Mouse (Mus musculus) heart, embryonic 11.5 days (tissue): ENCODE measurements around the gene St3gal2. TPM values are rescaled to one million over a fixed set of nuclear protein-coding genes. Genes with fewer than 3 reads are reported as not detected.

Experiments
- ATAC-seq: fragments of 200-750 bp; cut with Nextera tagmentation; replicated peaks from 2 replicates; pipeline ENCODE4 v1.8.0; 2017; ENCODE audit warnings: moderate library complexity; ENCODE audit not compliant: insufficient number of reproducible peaks, low FRiP score, low TSS enrichment
- H3K27ac ChIP-seq: fragments of 300-500 bp; sonication (generic); 2 replicates; pipeline ENCODE4 v1.5.1; 2014; ENCODE audit warnings: mild to moderate bottlenecking, low read depth, low read length
- H3K27me3 ChIP-seq: fragments of 300-500 bp; sonication (generic); 2 replicates; pipeline ENCODE4 v1.6.1; 2014; ENCODE audit warnings: mild to moderate bottlenecking, low read length, mixed read lengths; ENCODE audit not compliant: control insufficient read depth, insufficient read depth
- H3K36me3 ChIP-seq: fragments of 300-500 bp; sonication (generic); 2 replicates; pipeline ENCODE4 v1.6.1; 2014; ENCODE audit warnings: mild to moderate bottlenecking, low read length, moderate library complexity, mixed read lengths; ENCODE audit not compliant: control insufficient read depth, insufficient read depth
- H3K4me1 ChIP-seq: fragments of 300-500 bp; sonication (generic); 2 replicates; pipeline ENCODE4 v1.6.1; 2014; ENCODE audit warnings: low read length; ENCODE audit not compliant: control insufficient read depth, insufficient read depth
- H3K4me2 ChIP-seq: fragments of 300-500 bp; sonication (generic); 2 replicates; pipeline ENCODE4 v1.6.1; 2014; ENCODE audit warnings: mild to moderate bottlenecking, moderate library complexity
- H3K4me3 ChIP-seq: fragments of 300-500 bp; sonication (generic); 2 replicates; pipeline ENCODE4 v1.5.1; 2014; ENCODE audit warnings: low read depth, low read length
- H3K9ac ChIP-seq: fragments of 300-500 bp; sonication (generic); 2 replicates; pipeline ENCODE4 v1.6.1; 2014; ENCODE audit warnings: mild to moderate bottlenecking, low read depth, low read length, moderate library complexity
- H3K9me3 ChIP-seq: fragments of 300-500 bp; sonication (generic); replicated peaks from 2 replicates; pipeline ENCODE4 v1.6.1; 2016; ENCODE audit warnings: low read length; ENCODE audit not compliant: control insufficient read depth
- WGBS: fragments of 180-500 bp; shearing (Covaris S2); extraction: QIAGEN DNeasy Blood & Tissue Kit; methylation state at CpG from one replicate; pipeline ENCODE4 v1.1.7; 2014; ENCODE audit not compliant: insufficient replicate concordance; 5-methylcytosine and 5-hydroxymethylcytosine counted together
- polyA plus RNA-seq: library from polyadenylated mRNA; unstranded; fragments of >200 nt; fragmentation: Nextera tagmentation; extraction: Ambion mirVana; gene quantifications from 2 replicates; pipeline ENCODE4 v1.2.1, GENCODE M21; 2014

The St3gal2 gene
- polyA plus RNA-seq, 1 experiment from 2014 or later, result 11.9 TPM

DNA sequence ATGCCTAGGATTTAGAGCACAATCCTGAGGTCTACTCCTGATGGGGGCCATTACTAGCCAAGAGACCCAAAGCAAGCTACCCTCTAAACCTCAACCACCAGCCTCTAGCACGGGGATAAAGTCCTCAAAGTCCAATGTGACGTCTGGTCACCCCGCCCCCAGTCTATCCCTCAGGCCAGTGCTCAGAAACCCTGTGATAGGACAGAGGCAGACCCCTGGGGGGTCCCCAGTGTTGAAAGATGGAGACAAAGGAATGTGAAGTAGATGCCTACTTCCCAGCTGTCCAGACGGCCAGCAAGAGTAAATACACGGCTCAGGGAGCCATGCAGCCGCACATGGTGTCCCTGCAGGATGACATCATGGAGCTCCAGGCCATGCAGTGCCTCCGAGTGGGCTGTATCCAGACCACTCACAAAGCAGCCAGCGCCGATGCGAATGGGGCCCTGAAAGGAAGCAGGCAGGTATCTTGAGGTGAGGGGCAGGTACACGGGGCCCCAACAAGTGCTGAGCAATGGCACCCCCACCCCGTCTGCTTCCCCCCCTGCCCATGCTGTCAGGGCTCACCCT, 29.7 kb upstream of the St3gal2 start:
- Histone ChIP-seq H3K27me3 (no peaks in the 10 kb centered on the region), H3K9me3 (no peaks in the 10 kb centered on the region), H3K27ac (no peak overlapping the region), H3K4me2 (no peak overlapping the region), H3K4me3 (no peak overlapping the region), H3K36me3 (peaks cover 19% of the 10 kb centered on the region), H3K9ac (no peak overlapping the region), H3K4me1 (peaks cover 9% of the 10 kb centered on the region)
- ATAC-seq, result no peak
- 60% methylated on average over 12 of the region's 12 CpGs for WGBS

DNA sequence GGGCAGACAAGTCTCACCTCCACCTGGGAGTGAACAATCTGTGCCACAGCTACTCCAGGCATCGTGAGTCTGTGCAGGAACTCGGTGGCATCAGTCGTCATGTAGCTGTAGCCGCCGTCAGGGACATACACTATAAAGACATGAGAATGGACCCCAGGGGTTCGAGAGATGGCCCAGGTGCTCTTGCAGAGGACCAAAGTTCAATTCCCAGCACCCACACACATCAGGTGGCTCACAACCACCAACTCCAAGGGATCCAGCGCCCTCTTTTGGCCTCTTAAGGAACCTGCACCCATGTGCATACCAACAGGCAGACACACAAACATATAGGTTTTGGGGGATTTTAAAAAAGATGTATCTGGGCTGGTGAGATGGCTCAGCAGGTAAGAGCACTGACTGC, 27.7 kb upstream of the St3gal2 start:
- no peak for ATAC-seq
- Histone ChIP-seq H3K27ac (no peak overlapping the region), H3K4me3 (no peak overlapping the region), H3K4me1 (peaks cover 9% of the 10 kb centered on the region), H3K9ac (no peak overlapping the region), H3K4me2 (no peak overlapping the region), H3K9me3 (no peaks in the 10 kb centered on the region), H3K27me3 (no peaks in the 10 kb centered on the region), H3K36me3 (peaks cover 11% of the 10 kb centered on the region; the same call in 1 of the 2 replicates)
- WGBS, result 87% methylated on average over 7 of the region's 7 CpGs

DNA sequence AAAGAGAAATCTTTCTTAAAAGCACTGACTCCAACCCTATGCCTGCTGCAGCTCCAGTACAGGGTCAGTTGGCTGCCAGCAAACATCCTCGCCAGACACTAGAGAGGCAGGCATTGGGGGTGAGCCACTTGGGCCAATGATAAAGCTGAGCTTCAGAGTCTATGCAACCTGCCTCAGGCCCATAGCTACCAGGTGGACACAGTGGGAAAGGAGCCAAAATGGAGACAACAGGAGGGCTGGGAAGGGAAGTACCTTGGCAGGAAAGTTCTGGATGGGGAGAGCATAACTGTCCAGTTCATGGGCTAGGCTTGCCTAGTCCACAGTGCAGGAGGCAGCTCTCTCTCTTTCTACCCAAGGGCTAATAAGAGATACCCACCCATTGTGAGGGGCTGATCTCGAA, 26.8 kb upstream of the St3gal2 start:
- H3K4me2 ChIP-seq, result no peak overlapping the region
- no peak overlapping the region for H3K9ac ChIP-seq
- H3K9me3 ChIP-seq, result no peaks in the 10 kb centered on the region
- 0 out of 2 replicates have a peak, but pooled peaks cover 2% of the 10 kb centered on the region for H3K36me3 ChIP-seq
- H3K27me3 ChIP-seq, result no peaks in the 10 kb centered on the region
- H3K27ac ChIP-seq, result no peak overlapping the region
- no peak for ATAC-seq
- no peak overlapping the region for H3K4me3 ChIP-seq
- WGBS, result 86% methylated on average over 2 of the region's 2 CpGs
- peaks cover 9% of the 10 kb centered on the region for H3K4me1 ChIP-seq

DNA sequence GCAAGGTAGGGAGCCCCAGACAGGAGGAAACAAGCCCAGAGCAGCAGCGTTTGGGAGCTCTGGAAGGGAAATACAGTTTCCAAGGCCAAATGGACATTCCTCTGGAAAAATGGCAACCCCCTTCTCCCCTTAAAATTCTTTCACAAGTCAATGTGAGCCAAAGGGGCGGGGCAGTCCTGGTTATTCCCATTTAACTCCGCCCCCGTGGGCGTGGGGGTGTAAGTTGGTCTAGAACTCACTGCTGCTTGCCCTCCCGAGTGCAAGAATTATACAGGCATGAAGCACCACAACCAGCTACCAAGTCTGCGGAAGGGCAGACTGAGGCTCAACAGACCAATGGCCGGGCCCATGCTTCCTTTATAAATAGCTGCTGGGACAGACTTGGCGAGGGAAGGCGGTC, 24.9 kb upstream of the St3gal2 start:
- H3K4me2 ChIP-seq, result no peak overlapping the region
- no peak overlapping the region for H3K9ac ChIP-seq
- ATAC-seq, result no peak
- H3K36me3 ChIP-seq, result peaks cover 5% of the 10 kb centered on the region; the same call in 1 of the 2 replicates
- no peaks in the 10 kb centered on the region for H3K27me3 ChIP-seq
- 72% methylated on average over 10 of the region's 10 CpGs for WGBS
- H3K4me3 ChIP-seq, result no peak overlapping the region
- H3K9me3 ChIP-seq, result no peaks in the 10 kb centered on the region
- H3K4me1 ChIP-seq, result peaks cover 6% of the 10 kb centered on the region
- no peak overlapping the region for H3K27ac ChIP-seq

DNA sequence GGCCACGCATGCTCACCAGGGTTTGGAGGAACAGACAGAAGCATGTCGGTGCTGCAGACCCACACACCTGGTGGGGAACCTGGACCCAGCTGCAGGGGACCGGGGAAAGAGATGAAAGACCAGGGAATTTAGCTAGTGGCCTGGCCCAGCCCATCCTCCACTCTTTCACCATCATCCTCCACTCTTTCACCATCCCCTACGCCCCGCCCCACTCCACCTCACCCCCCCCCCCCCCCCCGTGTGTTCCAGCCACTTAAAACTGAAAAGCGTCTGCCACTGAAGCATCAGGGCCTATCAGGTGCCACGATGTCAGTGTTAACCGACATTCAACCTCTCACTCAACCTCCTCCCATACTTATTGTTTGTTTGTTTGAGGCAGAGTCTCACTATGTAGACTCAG, 24.5 kb upstream of the St3gal2 start:
- H3K9ac ChIP-seq, result no peak overlapping the region
- 63% methylated on average over 6 of the region's 9 CpGs for WGBS
- H3K4me2 ChIP-seq, result no peak overlapping the region
- no peaks in the 10 kb centered on the region for H3K9me3 ChIP-seq
- peaks cover 5% of the 10 kb centered on the region; the same call in 1 of the 2 replicates for H3K36me3 ChIP-seq
- ATAC-seq, result no peak
- H3K4me3 ChIP-seq, result no peak overlapping the region
- H3K27ac ChIP-seq, result no peak overlapping the region
- peaks cover 2% of the 10 kb centered on the region; the same call in 1 of the 2 replicates for H3K4me1 ChIP-seq
- H3K27me3 ChIP-seq, result no peaks in the 10 kb centered on the region

DNA sequence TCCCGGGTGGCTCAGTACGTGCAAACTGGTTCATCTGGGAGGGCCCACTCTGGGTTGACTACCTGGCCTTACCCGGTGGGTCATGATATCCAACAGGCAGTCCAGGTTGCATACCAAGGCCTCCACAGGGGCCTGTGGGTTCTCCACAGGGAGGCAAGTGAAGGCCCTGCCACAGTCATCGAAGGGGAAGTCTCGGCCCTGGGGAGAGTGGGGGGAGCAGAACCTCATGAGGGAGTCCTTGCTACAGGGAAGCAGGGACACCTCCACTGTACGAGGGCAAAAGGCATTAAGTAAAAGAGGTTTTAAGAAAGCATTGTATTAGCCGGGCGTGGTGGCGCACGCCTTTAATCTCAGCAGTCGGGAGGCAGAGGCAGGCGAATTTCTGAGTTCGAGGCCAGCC, 23.9 kb upstream of the St3gal2 start:
- WGBS, result 89% methylated on average over 13 of the region's 13 CpGs
- no peaks in the 10 kb centered on the region for H3K9me3 ChIP-seq
- H3K9ac ChIP-seq, result no peak overlapping the region
- no peaks in the 10 kb centered on the region for H3K4me1 ChIP-seq
- no peaks in the 10 kb centered on the region for H3K27me3 ChIP-seq
- no peak overlapping the region for H3K4me3 ChIP-seq
- H3K27ac ChIP-seq, result no peak overlapping the region
- no peak overlapping the region for H3K4me2 ChIP-seq
- peaks cover 5% of the 10 kb centered on the region; the same call in 1 of the 2 replicates for H3K36me3 ChIP-seq
- ATAC-seq, result no peak

DNA sequence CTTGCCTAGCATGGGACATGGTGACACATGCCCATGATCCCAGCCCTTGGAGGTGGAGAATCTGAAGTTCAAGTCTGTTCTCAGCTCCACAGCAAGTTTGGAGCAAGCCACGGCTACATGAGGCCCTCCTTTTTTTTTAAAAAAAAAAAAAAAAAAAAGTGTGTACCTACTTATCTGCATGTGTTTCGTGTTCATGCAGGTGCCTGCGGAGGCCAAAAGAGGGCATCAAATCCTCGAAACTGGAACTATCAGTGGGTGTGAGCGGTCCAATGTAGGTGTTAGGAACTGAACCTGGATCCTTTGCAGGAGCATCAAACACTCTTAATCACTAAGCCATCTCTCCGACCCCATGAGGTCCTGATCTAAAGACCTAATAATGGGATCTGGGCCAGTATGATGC, 22.2 kb upstream of the St3gal2 start:
- ATAC-seq, result no peak
- Histone ChIP-seq H3K9me3 (no peaks in the 10 kb centered on the region), H3K4me1 (0 out of 2 replicates have a peak, but pooled peaks cover 2% of the 10 kb centered on the region)

DNA sequence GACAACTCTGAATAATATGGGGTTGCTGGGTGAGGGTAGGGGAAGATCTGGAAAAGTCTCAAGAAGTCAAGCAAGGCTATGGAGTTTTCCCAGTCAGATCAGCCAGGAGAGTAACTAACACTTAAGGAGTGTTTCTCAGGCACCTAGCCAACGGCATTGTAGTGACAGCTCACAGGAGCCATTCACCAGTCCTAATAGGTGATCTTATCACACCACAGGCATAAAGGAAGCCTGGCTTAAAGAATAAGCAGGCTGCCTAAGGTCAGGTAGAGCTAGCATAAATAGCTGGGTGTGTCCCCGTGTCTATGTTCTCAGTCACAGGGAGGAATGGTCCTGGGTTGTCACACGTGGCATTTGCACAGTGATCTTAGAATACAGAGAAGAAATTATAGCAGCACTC, 18.7 kb upstream of the St3gal2 start:
- Histone ChIP-seq H3K36me3 (peaks cover 5% of the 10 kb centered on the region; the same call in 1 of the 2 replicates), H3K4me3 (no peak overlapping the region), H3K9ac (no peak overlapping the region), H3K9me3 (no peaks in the 10 kb centered on the region), H3K4me2 (no peak overlapping the region), H3K27me3 (no peaks in the 10 kb centered on the region), H3K4me1 (0 out of 2 replicates have a peak, but pooled peaks cover 2% of the 10 kb centered on the region), H3K27ac (no peak overlapping the region)
- whole genome bisulfite sequencing, result 67% methylated on average over 3 of the region's 3 CpGs
- ATAC-seq, result no peak

More for the DNA sequence above, 22.2 kb upstream of the St3gal2 start:
- H3K9ac ChIP-seq, result no peak overlapping the region
- H3K36me3 ChIP-seq, result peaks cover 5% of the 10 kb centered on the region; the same call in 1 of the 2 replicates
- no peaks in the 10 kb centered on the region for H3K27me3 ChIP-seq
- H3K4me3 ChIP-seq, result no peak overlapping the region
- 86% methylated on average over 6 of the region's 6 CpGs for WGBS
- H3K27ac ChIP-seq, result no peak overlapping the region
- no peak overlapping the region for H3K4me2 ChIP-seq
